14 mouse cellular contexts compared by ENCODE assay signal in genomic region chr13:23729192-23729525, GRCm38 (mm10). TPM values are rescaled to one million over a fixed set of nuclear protein-coding genes. Genes with fewer than 3 reads are reported as not detected.
DNase-seq lines count a peak whose midpoint lies in the region; ATAC-seq and TF ChIP-seq lines count a peak whose summit lies in the region.
"Had no signal": no experiment of that assay in that cellular context is flagged by ENCODE, and none has a peak within 500 bp of the region (broad histone marks: within the 10 kb centered on the region; RNA-seq: fewer than 3 reads in every experiment).

No protein-coding gene starts in this region.

- H3K27ac ChIP-seq in forebrain, embryonic 10.5 days: no peak overlapping the region
- no peak overlapping the region for H3K27ac ChIP-seq in forebrain, embryonic 13.5 days
- 0 out of 2 replicates have a peak overlapping the region, but pooled peaks have one; percentile 65 for H3K27ac ChIP-seq in liver, embryonic 12.5 days
- no peak overlapping the region for H3K27ac ChIP-seq in liver, embryonic 11.5 days (ENCODE audit: low read depth, low read length)
- H3K27ac ChIP-seq in cerebellum, adult 2 months (ENCODE audit: insufficient read depth, low read length): no peak overlapping the region
- H3K27ac ChIP-seq in forebrain, postnatal 0 days (ENCODE audit: low read depth, low read length): no peak overlapping the region
- H3K27ac ChIP-seq: kidney, postnatal 0 days had no signal

- peaks cover 4% of the 10 kb centered on the region for H3K4me1 ChIP-seq in forebrain, embryonic 10.5 days
- no peaks in the 10 kb centered on the region for H3K4me1 ChIP-seq in forebrain, embryonic 13.5 days
- H3K4me1 ChIP-seq in liver, embryonic 12.5 days: peaks cover 53% of the 10 kb centered on the region
- H3K4me1 ChIP-seq in liver, embryonic 11.5 days (replicated peaks; ENCODE audit: control insufficient read depth, insufficient read depth, low read length): peaks cover 22% of the 10 kb centered on the region
- peaks cover 26% of the 10 kb centered on the region for H3K4me1 ChIP-seq in megakaryocyte, embryonic 14.5 days
- no peaks in the 10 kb centered on the region for H3K4me1 ChIP-seq in cerebellum, adult 2 months (ENCODE audit: control insufficient read depth, insufficient read depth, low read length)
- no peaks in the 10 kb centered on the region for H3K4me1 ChIP-seq in forebrain, postnatal 0 days (ENCODE audit: insufficient read depth)

- H3K4me3 ChIP-seq in forebrain, embryonic 10.5 days: no peak overlapping the region
- no peak overlapping the region for H3K4me3 ChIP-seq in forebrain, embryonic 13.5 days
- H3K4me3 ChIP-seq in liver, embryonic 12.5 days: no peak overlapping the region
- no peak overlapping the region for H3K4me3 ChIP-seq in liver, embryonic 11.5 days (ENCODE audit: low read depth, low read length)
- H3K4me3 ChIP-seq in megakaryocyte, embryonic 14.5 days (replicated peaks): peak overlapping the region; percentile 26
- no peak overlapping the region for H3K4me3 ChIP-seq in cerebellum, adult 2 months (replicated peaks; ENCODE audit: insufficient read depth, low read depth, low read length)
- no peak overlapping the region for H3K4me3 ChIP-seq in forebrain, postnatal 0 days (ENCODE audit: low read depth, low read length)
- H3K4me3 ChIP-seq: erythroblast, embryonic 14.5 days had no signal

- H3K27me3 ChIP-seq in forebrain, embryonic 10.5 days (ENCODE audit: poor library complexity, severe bottlenecking): no peaks in the 10 kb centered on the region
- H3K27me3 ChIP-seq in forebrain, embryonic 13.5 days: no peaks in the 10 kb centered on the region
- 0 out of 2 replicates have a peak, but pooled peaks cover 2% of the 10 kb centered on the region for H3K27me3 ChIP-seq in liver, embryonic 12.5 days (replicated peaks)
- H3K27me3 ChIP-seq in liver, embryonic 11.5 days (replicated peaks; ENCODE audit: control insufficient read depth, insufficient read depth, low read length): no peaks in the 10 kb centered on the region
- H3K27me3 ChIP-seq in megakaryocyte, embryonic 14.5 days (replicated peaks): no peaks in the 10 kb centered on the region
- no peaks in the 10 kb centered on the region for H3K27me3 ChIP-seq in cerebellum, adult 2 months (ENCODE audit: control insufficient read depth, insufficient read depth, low read length)
- no peaks in the 10 kb centered on the region for H3K27me3 ChIP-seq in forebrain, postnatal 0 days (ENCODE audit: insufficient read depth, low read length)

- no peak overlapping the region for H3K4me2 ChIP-seq in forebrain, embryonic 13.5 days
- H3K4me2 ChIP-seq in liver, embryonic 12.5 days: peak overlapping the region; percentile 40
- H3K4me2 ChIP-seq in liver, embryonic 11.5 days: no peak overlapping the region
- no peak overlapping the region for H3K4me2 ChIP-seq in forebrain, postnatal 0 days (ENCODE audit: low read depth)

- no peak for TF ChIP-seq CTCF in cerebellum, adult 2 months (IDR thresholded peaks at IDR 0.05; ENCODE audit: borderline replicate concordance, insufficient read depth, low read depth, low read length)
- no peak for TF ChIP-seq CTCF in forebrain, postnatal 0 days (IDR thresholded peaks at IDR 0.05; ENCODE audit: low read depth)

- H3K36me3 ChIP-seq in forebrain, embryonic 10.5 days (replicated peaks): no peaks in the 10 kb centered on the region
- H3K36me3 ChIP-seq in forebrain, embryonic 13.5 days (ENCODE audit: poor library complexity, severe bottlenecking): no peaks in the 10 kb centered on the region
- no peaks in the 10 kb centered on the region for H3K36me3 ChIP-seq in liver, embryonic 12.5 days
- H3K36me3 ChIP-seq in liver, embryonic 11.5 days (ENCODE audit: control insufficient read depth, insufficient read depth, low read length): no peaks in the 10 kb centered on the region
- no peaks in the 10 kb centered on the region for H3K36me3 ChIP-seq in megakaryocyte, embryonic 14.5 days (replicated peaks; ENCODE audit: low read length)
- H3K36me3 ChIP-seq in forebrain, postnatal 0 days (ENCODE audit: insufficient read depth): no peaks in the 10 kb centered on the region

- 90% methylated on average over 9 of the region's 9 CpGs for WGBS in forebrain, embryonic 10.5 days
- WGBS in forebrain, embryonic 13.5 days: 93% methylated on average over 9 of the region's 9 CpGs
- 51% methylated on average over 9 of the region's 9 CpGs for WGBS in liver, embryonic 12.5 days (ENCODE audit: insufficient replicate concordance)
- 71% methylated on average over 9 of the region's 9 CpGs for WGBS in liver, embryonic 11.5 days
- WGBS in cerebellum, adult 2 months: 72% methylated on average over 9 of the region's 9 CpGs
- WGBS in forebrain, postnatal 0 days: 88% methylated on average over 9 of the region's 9 CpGs

- no peak for ATAC-seq in forebrain, embryonic 13.5 days
- ATAC-seq in liver, embryonic 12.5 days: no peak
- no peak for ATAC-seq in liver, embryonic 11.5 days (replicated peaks; ENCODE audit: low FRiP score)
- no peak for ATAC-seq in megakaryocyte-erythroid progenitor cell, adult 5-6 weeks (replicated peaks; ENCODE audit: low FRiP score, low TSS enrichment, poor library complexity, severe bottlenecking)
- ATAC-seq in forebrain, postnatal 0 days: no peak

- H3K9ac ChIP-seq in forebrain, embryonic 13.5 days: no peak overlapping the region
- H3K9ac ChIP-seq in liver, embryonic 12.5 days: no peak overlapping the region; the same call in 1 of the 2 replicates
- H3K9ac ChIP-seq in liver, embryonic 11.5 days (ENCODE audit: low read depth, low read length): no peak overlapping the region
- no peak overlapping the region for H3K9ac ChIP-seq in forebrain, postnatal 0 days

- H3K9me3 ChIP-seq in forebrain, embryonic 10.5 days: no peaks in the 10 kb centered on the region
- H3K9me3 ChIP-seq in forebrain, embryonic 13.5 days (replicated peaks): no peaks in the 10 kb centered on the region
- no peaks in the 10 kb centered on the region for H3K9me3 ChIP-seq in liver, embryonic 12.5 days (replicated peaks)
- H3K9me3 ChIP-seq in liver, embryonic 11.5 days (ENCODE audit: control insufficient read depth, low read length): no peaks in the 10 kb centered on the region
- no peaks in the 10 kb centered on the region for H3K9me3 ChIP-seq in megakaryocyte, embryonic 14.5 days
- no peaks in the 10 kb centered on the region for H3K9me3 ChIP-seq in forebrain, postnatal 0 days (ENCODE audit: low read length)

- peak; percentile 7 for DNase-seq in forebrain, embryonic 10.5 days (ENCODE audit: extremely low spot score, low spot score)
- DNase-seq in liver, embryonic 11.5 days (ENCODE audit: low spot score): no peak
- no peak for DNase-seq in cerebellum, adult 2 months
- DNase-seq in forebrain, postnatal 0 days: no peak
- DNase-seq: adrenal gland, adult 8-10 months; embryo, embryonic 11 days; lung, postnatal 4 days had no signal

- no peak for TF ChIP-seq POLR2A in cerebellum, adult 2 months (IDR thresholded peaks at IDR 0.05; ENCODE audit: borderline replicate concordance, insufficient read depth, low read length)

RNA-seq across cellular contexts. Expression of gene Hist1h1c, which starts 9.4 kb away (rescaled TPM):
- polyA plus RNA-seq in forebrain, embryonic 10.5 days (2016; fragmentation: Nextera tagmentation; extraction: Ambion mirVana): 9.4 and 10.7 TPM in 2 replicates
- polyA plus RNA-seq in forebrain, embryonic 13.5 days (2015; fragmentation: Nextera tagmentation; extraction: Ambion mirVana): 17.8 and 20.5 TPM in 2 replicates
- polyA plus RNA-seq in liver, embryonic 12.5 days (2016; fragmentation: Nextera tagmentation; extraction: Ambion mirVana): 56.9 and 57.2 TPM in 2 replicates
- polyA plus RNA-seq in liver, embryonic 11.5 days (2014; fragmentation: Nextera tagmentation; extraction: Ambion mirVana): 24.2 and 25.8 TPM in 2 replicates
- polyA plus RNA-seq in megakaryocyte, embryonic 14.5 days (2012; ENCODE audit: insufficient read depth, low replicate concordance): 353 and 402 TPM in 2 replicates
- 34.6 and 42.8 TPM in 2 replicates for polyA plus RNA-seq in cerebellum, adult 2 months (2012; rRNA removed)
- total RNA-seq in megakaryocyte-erythroid progenitor cell, adult 5-6 weeks (2014; fragmentation: Nextera tagmentation): 152 and 164 TPM in 2 replicates
- 474 and 577 TPM in 2 replicates for total RNA-seq in megakaryocyte-erythroid progenitor cell, adult 5-6 weeks (2017)
- 475 and 498 TPM in 2 replicates for total RNA-seq in forebrain, postnatal 0 days (2014; rRNA removed)
- 24.0 and 26.3 TPM in 2 replicates for polyA plus RNA-seq in forebrain, postnatal 0 days (2015; fragmentation: Nextera tagmentation; extraction: Ambion mirVana)

RNA-seq across cellular contexts. Expression of gene Hist1h3c, which starts 16.2 kb away (rescaled TPM):
- polyA plus RNA-seq in forebrain, embryonic 10.5 days (2016; fragmentation: Nextera tagmentation; extraction: Ambion mirVana): 7.7 and 9.0 TPM in 2 replicates
- polyA plus RNA-seq in forebrain, embryonic 13.5 days (2015; fragmentation: Nextera tagmentation; extraction: Ambion mirVana): 8.8 and 10.8 TPM in 2 replicates
- 4.8 and 6.7 TPM in 2 replicates for polyA plus RNA-seq in liver, embryonic 12.5 days (2016; fragmentation: Nextera tagmentation; extraction: Ambion mirVana)
- 6.1 and 6.7 TPM in 2 replicates for polyA plus RNA-seq in liver, embryonic 11.5 days (2014; fragmentation: Nextera tagmentation; extraction: Ambion mirVana)
- 12.6 TPM in 1 of 2 replicates, not detected in the other for polyA plus RNA-seq in megakaryocyte, embryonic 14.5 days (2012; ENCODE audit: insufficient read depth, low replicate concordance)
- polyA plus RNA-seq in cerebellum, adult 2 months (2012; rRNA removed): 0.23 and 0.30 TPM in 2 replicates
- total RNA-seq in megakaryocyte-erythroid progenitor cell, adult 5-6 weeks (2014; fragmentation: Nextera tagmentation): 81.7 and 130 TPM in 2 replicates
- total RNA-seq in megakaryocyte-erythroid progenitor cell, adult 5-6 weeks (2017): 369 and 555 TPM in 2 replicates
- total RNA-seq in forebrain, postnatal 0 days (2014; rRNA removed): 294 and 301 TPM in 2 replicates
- polyA plus RNA-seq in forebrain, postnatal 0 days (2015; fragmentation: Nextera tagmentation; extraction: Ambion mirVana): 0.84 TPM in 1 of 2 replicates, not detected in the other

RNA-seq across cellular contexts. Expression of gene Hist1h2bb, which starts 17.4 kb away (rescaled TPM):
- polyA plus RNA-seq in forebrain, embryonic 10.5 days (2016; fragmentation: Nextera tagmentation; extraction: Ambion mirVana): 2.3 and 2.7 TPM in 2 replicates
- polyA plus RNA-seq in forebrain, embryonic 13.5 days (2015; fragmentation: Nextera tagmentation; extraction: Ambion mirVana): 3.0 and 5.5 TPM in 2 replicates
- 4.6 and 5.5 TPM in 2 replicates for polyA plus RNA-seq in liver, embryonic 12.5 days (2016; fragmentation: Nextera tagmentation; extraction: Ambion mirVana)
- 3.1 and 4.6 TPM in 2 replicates for polyA plus RNA-seq in liver, embryonic 11.5 days (2014; fragmentation: Nextera tagmentation; extraction: Ambion mirVana)
- 7.4 TPM in 1 of 2 replicates, not detected in the other for polyA plus RNA-seq in megakaryocyte, embryonic 14.5 days (2012; ENCODE audit: insufficient read depth, low replicate concordance)
- polyA plus RNA-seq in cerebellum, adult 2 months (2012; rRNA removed): 0.56 and 0.97 TPM in 2 replicates
- 322 and 625 TPM in 2 replicates for total RNA-seq in megakaryocyte-erythroid progenitor cell, adult 5-6 weeks (2014; fragmentation: Nextera tagmentation)
- 4,065 and 6,565 TPM in 2 replicates for total RNA-seq in megakaryocyte-erythroid progenitor cell, adult 5-6 weeks (2017)
- 647 and 680 TPM in 2 replicates for total RNA-seq in forebrain, postnatal 0 days (2014; rRNA removed)
- polyA plus RNA-seq in forebrain, postnatal 0 days (2015; fragmentation: Nextera tagmentation; extraction: Ambion mirVana): not detected in 2 replicates

RNA-seq across cellular contexts. Expression of gene Hfe, which starts 18.5 kb away (rescaled TPM):
- polyA plus RNA-seq in forebrain, embryonic 10.5 days (2016; fragmentation: Nextera tagmentation; extraction: Ambion mirVana): 1.3 and 1.5 TPM in 2 replicates
- 2.2 and 2.8 TPM in 2 replicates for polyA plus RNA-seq in forebrain, embryonic 13.5 days (2015; fragmentation: Nextera tagmentation; extraction: Ambion mirVana)
- 4.9 and 5.7 TPM in 2 replicates for polyA plus RNA-seq in liver, embryonic 12.5 days (2016; fragmentation: Nextera tagmentation; extraction: Ambion mirVana)
- 6.1 and 7.2 TPM in 2 replicates for polyA plus RNA-seq in liver, embryonic 11.5 days (2014; fragmentation: Nextera tagmentation; extraction: Ambion mirVana)
- polyA plus RNA-seq in megakaryocyte, embryonic 14.5 days (2012; ENCODE audit: insufficient read depth, low replicate concordance): 10.7 TPM in 1 of 2 replicates, not detected in the other
- 6.2 and 7.1 TPM in 2 replicates for polyA plus RNA-seq in cerebellum, adult 2 months (2012; rRNA removed)
- not detected in 2 replicates for total RNA-seq in megakaryocyte-erythroid progenitor cell, adult 5-6 weeks (2014; fragmentation: Nextera tagmentation)
- total RNA-seq in megakaryocyte-erythroid progenitor cell, adult 5-6 weeks (2017): 0.27 and 1.9 TPM in 2 replicates
- total RNA-seq in forebrain, postnatal 0 days (2014; rRNA removed): 2.5 and 3.6 TPM in 2 replicates
- 4.4 and 6.0 TPM in 2 replicates for polyA plus RNA-seq in forebrain, postnatal 0 days (2015; fragmentation: Nextera tagmentation; extraction: Ambion mirVana)

RNA-seq across cellular contexts. Expression of gene Hist1h2ab, which starts 21.8 kb away (rescaled TPM):
- polyA plus RNA-seq in forebrain, embryonic 10.5 days (2016; fragmentation: Nextera tagmentation; extraction: Ambion mirVana): 49.5 and 50.4 TPM in 2 replicates
- 58.6 and 70.5 TPM in 2 replicates for polyA plus RNA-seq in forebrain, embryonic 13.5 days (2015; fragmentation: Nextera tagmentation; extraction: Ambion mirVana)
- polyA plus RNA-seq in liver, embryonic 12.5 days (2016; fragmentation: Nextera tagmentation; extraction: Ambion mirVana): 70.3 TPM in 2 replicates
- 38.5 and 42.1 TPM in 2 replicates for polyA plus RNA-seq in liver, embryonic 11.5 days (2014; fragmentation: Nextera tagmentation; extraction: Ambion mirVana)
- polyA plus RNA-seq in megakaryocyte, embryonic 14.5 days (2012; ENCODE audit: insufficient read depth, low replicate concordance): 16.0 and 17.5 TPM in 2 replicates
- polyA plus RNA-seq in cerebellum, adult 2 months (2012; rRNA removed): 1.1 TPM in 1 of 2 replicates, not detected in the other
- 69.7 and 80.3 TPM in 2 replicates for total RNA-seq in megakaryocyte-erythroid progenitor cell, adult 5-6 weeks (2014; fragmentation: Nextera tagmentation)
- total RNA-seq in megakaryocyte-erythroid progenitor cell, adult 5-6 weeks (2017): 1,316 and 2,308 TPM in 2 replicates
- 305 and 340 TPM in 2 replicates for total RNA-seq in forebrain, postnatal 0 days (2014; rRNA removed)
- polyA plus RNA-seq in forebrain, postnatal 0 days (2015; fragmentation: Nextera tagmentation; extraction: Ambion mirVana): 4.4 and 6.7 TPM in 2 replicates
- polyA plus RNA-seq: urinary bladder, adult 2 months had no signal
